Mouse (Mus musculus) forebrain, embryonic 16.5 days (tissue): Measurements from ENCODE around the gene Trnp1. TPM values are rescaled to one million over a fixed set of nuclear protein-coding genes. Genes with fewer than 3 reads are reported as not detected.

Experiments
- ATAC-seq: fragments of 200-750 bp; cut with Nextera tagmentation; 2 replicates; pipeline ENCODE4 v1.8.0; 2017; ENCODE audit warnings: mild to moderate bottlenecking, moderate library complexity
- H3K27ac ChIP-seq: fragments of 300-500 bp; sonication (generic); 2 replicates; pipeline ENCODE4 v1.5.1; 2014; ENCODE audit warnings: low read length, control low read depth
- H3K27me3 ChIP-seq: fragments of 300-500 bp; sonication (generic); replicated peaks from 2 replicates; pipeline ENCODE4 v1.6.1; 2014; ENCODE audit warnings: low read length; ENCODE audit not compliant: control insufficient read depth, insufficient read depth
- H3K36me3 ChIP-seq: fragments of 300-500 bp; sonication (generic); 2 replicates; pipeline ENCODE4 v1.6.1; 2014; ENCODE audit not compliant: control insufficient read depth, insufficient read depth
- H3K4me1 ChIP-seq: fragments of 300-500 bp; sonication (generic); replicated peaks from 2 replicates; pipeline ENCODE4 v1.6.1; 2014; ENCODE audit warnings: low read length; ENCODE audit not compliant: control insufficient read depth, insufficient read depth
- H3K4me2 ChIP-seq: fragments of 300-500 bp; sonication (generic); 2 replicates; pipeline ENCODE4 v1.6.1; 2014; ENCODE audit warnings: mild to moderate bottlenecking, low read length, control low read depth
- H3K4me3 ChIP-seq: fragments of 300-500 bp; sonication (generic); replicated peaks from 2 replicates; pipeline ENCODE4 v1.5.1; 2014; ENCODE audit warnings: mild to moderate bottlenecking, low read length, control low read depth
- H3K9ac ChIP-seq: fragments of 300-500 bp; sonication (generic); replicated peaks from 2 replicates; pipeline ENCODE4 v1.6.1; 2014; ENCODE audit warnings: low read depth, low read length, control low read depth
- H3K9me3 ChIP-seq: fragments of 300-500 bp; sonication (generic); 2 replicates; pipeline ENCODE4 v1.6.1; 2016; ENCODE audit warnings: low read length; ENCODE audit not compliant: control insufficient read depth
- WGBS: fragments of 180-500 bp; shearing (Covaris S2); extraction: QIAGEN DNeasy Blood & Tissue Kit; methylation state at CpG from one replicate; pipeline ENCODE4 v1.1.7; 2014; 5-methylcytosine and 5-hydroxymethylcytosine counted together
- polyA plus RNA-seq: library from polyadenylated mRNA; unstranded; fragments of >200 nt; fragmentation: Nextera tagmentation; extraction: Ambion mirVana; gene quantifications from 2 replicates; pipeline ENCODE4 v1.2.1, GENCODE M21; 2015

The Trnp1 gene
- polyA plus RNA-seq, 1 experiment from 2014 or later: 6.5 TPM

- Histone ChIP-seq H3K27me3 (0 out of 2 replicates have a peak, but pooled peaks cover 3% of the 10 kb centered on the region), H3K27ac (no peak overlapping the region), H3K4me1 (no peaks in the 10 kb centered on the region), H3K4me3 (no peak overlapping the region), H3K9me3 (no peaks in the 10 kb centered on the region), H3K36me3 (no peaks in the 10 kb centered on the region), H3K4me2 (no peak overlapping the region), H3K9ac (no peak overlapping the region)
- ATAC-seq: no peak
- WGBS: 77% methylated on average over 6 of the region's 7 CpGs
These were observed 45.9 kb downstream of the Trnp1 start for GRCm38 (mm10) chr4:133452433-133452832.

GRCm38 (mm10) chr4:133451536-133451935 lies 46.8 kb downstream of the Trnp1 start:
- no peak overlapping the region for H3K27ac ChIP-seq
- 10% methylated on average over 10 of the region's 10 CpGs for WGBS
- H3K9me3 ChIP-seq: no peaks in the 10 kb centered on the region
- no peaks in the 10 kb centered on the region for H3K36me3 ChIP-seq
- no peak overlapping the region for H3K4me2 ChIP-seq
- H3K4me3 ChIP-seq: no peak overlapping the region
- H3K27me3 ChIP-seq: 0 out of 2 replicates have a peak, but pooled peaks cover 3% of the 10 kb centered on the region
- ATAC-seq: 0 out of 2 replicates have a peak, but pooled peaks have one; percentile 20
- H3K9ac ChIP-seq: no peak overlapping the region
- H3K4me1 ChIP-seq: no peaks in the 10 kb centered on the region

- Histone ChIP-seq H3K27me3 (no peaks in the 10 kb centered on the region), H3K9me3 (no peaks in the 10 kb centered on the region), H3K4me1 (no peaks in the 10 kb centered on the region), H3K4me3 (no peak overlapping the region), H3K36me3 (no peaks in the 10 kb centered on the region), H3K27ac (no peak overlapping the region), H3K4me2 (no peak overlapping the region), H3K9ac (no peak overlapping the region)
- 18% methylated on average over 13 of the region's 13 CpGs for WGBS
- no peak for ATAC-seq
These were observed 48.6 kb downstream of the Trnp1 start for GRCm38 (mm10) chr4:133449726-133450125.

- H3K27me3 ChIP-seq: no peaks in the 10 kb centered on the region
These were observed 49.5 kb downstream of the Trnp1 start for GRCm38 (mm10) chr4:133448708-133449388.

GRCm38 (mm10) chr4:133447967-133448366 lies 50.4 kb downstream of the Trnp1 start:
- Histone ChIP-seq H3K4me1 (no peaks in the 10 kb centered on the region), H3K9ac (no peak overlapping the region), H3K9me3 (no peaks in the 10 kb centered on the region), H3K36me3 (no peaks in the 10 kb centered on the region), H3K27me3 (no peaks in the 10 kb centered on the region), H3K4me3 (no peak overlapping the region), H3K4me2 (no peak overlapping the region), H3K27ac (no peak overlapping the region)
- 81% methylated on average over 11 of the region's 11 CpGs for WGBS
- no peak for ATAC-seq

More at GRCm38 (mm10) chr4:133448708-133449388, 49.5 kb downstream of the Trnp1 start:
- no peaks in the 10 kb centered on the region for H3K9me3 ChIP-seq
- H3K4me1 ChIP-seq: no peaks in the 10 kb centered on the region
- no peak overlapping the region for H3K4me3 ChIP-seq
- no peak for ATAC-seq
- H3K9ac ChIP-seq: no peak overlapping the region
- 70% methylated on average over 8 of the region's 8 CpGs for WGBS
- no peak overlapping the region for H3K27ac ChIP-seq
- H3K36me3 ChIP-seq: no peaks in the 10 kb centered on the region
- H3K4me2 ChIP-seq: no peak overlapping the region

- H3K4me1 ChIP-seq: no peaks in the 10 kb centered on the region
- H3K27ac ChIP-seq: no peak overlapping the region
- WGBS: 59% methylated on average over 5 of the region's 5 CpGs
- no peak overlapping the region for H3K4me2 ChIP-seq
- H3K27me3 ChIP-seq: no peaks in the 10 kb centered on the region
- no peaks in the 10 kb centered on the region for H3K9me3 ChIP-seq
- no peaks in the 10 kb centered on the region for H3K36me3 ChIP-seq
- no peak for ATAC-seq
- H3K9ac ChIP-seq: no peak overlapping the region
- H3K4me3 ChIP-seq: no peak overlapping the region
These were observed 51.0 kb downstream of the Trnp1 start for GRCm38 (mm10) chr4:133447366-133447765.

GRCm38 (mm10) chr4:133445727-133446126 lies 52.6 kb downstream of the Trnp1 start:
- 83% methylated on average over 5 of the region's 5 CpGs for WGBS
- Histone ChIP-seq H3K4me1 (no peaks in the 10 kb centered on the region; the same call in 1 of the 2 replicates), H3K4me2 (no peak overlapping the region), H3K36me3 (no peaks in the 10 kb centered on the region), H3K27ac (no peak overlapping the region), H3K9me3 (no peaks in the 10 kb centered on the region), H3K9ac (no peak overlapping the region), H3K4me3 (no peak overlapping the region), H3K27me3 (no peaks in the 10 kb centered on the region)
- ATAC-seq: no peak

GRCm38 (mm10) chr4:133443085-133443484 lies 55.3 kb downstream of the Trnp1 start:
- H3K9ac ChIP-seq: no peak overlapping the region
- H3K27me3 ChIP-seq: no peaks in the 10 kb centered on the region
- no peak overlapping the region for H3K4me3 ChIP-seq
- WGBS: 30% methylated on average over 5 of the region's 5 CpGs
- H3K9me3 ChIP-seq: no peaks in the 10 kb centered on the region
- H3K27ac ChIP-seq: peak overlapping the region; percentile 41; the same call in 1 of the 2 replicates
- 0 out of 2 replicates have a peak, but pooled peaks have one; percentile 38 for ATAC-seq
- H3K4me2 ChIP-seq: no peak overlapping the region
- H3K4me1 ChIP-seq: peaks cover 14% of the 10 kb centered on the region
- H3K36me3 ChIP-seq: no peaks in the 10 kb centered on the region

- Histone ChIP-seq H3K4me2 (no peak overlapping the region), H3K4me1 (peaks cover 14% of the 10 kb centered on the region), H3K9ac (no peak overlapping the region), H3K27me3 (no peaks in the 10 kb centered on the region), H3K9me3 (no peaks in the 10 kb centered on the region), H3K4me3 (no peak overlapping the region), H3K36me3 (no peaks in the 10 kb centered on the region), H3K27ac (no peak overlapping the region)
- ATAC-seq: no peak
- 52% methylated on average over 3 of the region's 3 CpGs for WGBS
These were observed 56.2 kb downstream of the Trnp1 start for GRCm38 (mm10) chr4:133442194-133442593.
